Mouse (Mus musculus) heart, embryonic 15.5 days (tissue): Measurements from ENCODE around the gene Arfgef3. TPM values are rescaled to one million over a fixed set of nuclear protein-coding genes. Genes with fewer than 3 reads are reported as not detected.
"Not testable (repeated sequence)": the region's sequence is repeated elsewhere in the genome, so short reads cannot be mapped to it uniquely, and the experiment has no call there.

Experiments
- ATAC-seq: fragments of 200-750 bp; cut with Nextera tagmentation; replicated peaks from 2 replicates; pipeline ENCODE4 v1.8.0; 2017; ENCODE audit warnings: low read depth, moderate TSS enrichment; ENCODE audit not compliant: insufficient number of reproducible peaks, insufficient read depth, low FRiP score
- H3K27ac ChIP-seq: fragments of 300-500 bp; sonication (generic); 2 replicates; pipeline ENCODE4 v1.5.1; 2015; ENCODE audit warnings: mild to moderate bottlenecking, inconsistent platforms
- H3K27me3 ChIP-seq: fragments of 300-500 bp; sonication (generic); 2 replicates; pipeline ENCODE4 v1.6.1; 2015; ENCODE audit warnings: inconsistent platforms
- H3K36me3 ChIP-seq: fragments of 300-500 bp; sonication (generic); 2 replicates; pipeline ENCODE4 v1.6.1; 2015; ENCODE audit warnings: mild to moderate bottlenecking, inconsistent platforms
- H3K4me1 ChIP-seq: fragments of 300-500 bp; sonication (generic); replicated peaks from 2 replicates; pipeline ENCODE4 v1.6.1; 2015; ENCODE audit warnings: inconsistent platforms
- H3K4me2 ChIP-seq: fragments of 300-500 bp; sonication (generic); 2 replicates; pipeline ENCODE4 v1.6.1; 2015; ENCODE audit warnings: inconsistent platforms, mild to moderate bottlenecking, moderate library complexity
- H3K4me3 ChIP-seq: fragments of 300-500 bp; sonication (generic); 2 replicates; pipeline ENCODE4 v1.5.1; 2015; ENCODE audit warnings: mild to moderate bottlenecking, inconsistent platforms
- H3K9ac ChIP-seq: fragments of 300-500 bp; sonication (generic); 2 replicates; pipeline ENCODE4 v1.6.1; 2015; ENCODE audit warnings: mild to moderate bottlenecking, inconsistent platforms
- H3K9me3 ChIP-seq: fragments of 300-500 bp; sonication (generic); replicated peaks from 2 replicates; pipeline ENCODE4 v1.6.1; 2016; ENCODE audit warnings: inconsistent platforms
- WGBS: fragments of 180-500 bp; shearing (Covaris S2); methylation state at CpG from one replicate; pipeline ENCODE4 v1.1.7; 2015; ENCODE audit warnings: mixed read lengths; 5-methylcytosine and 5-hydroxymethylcytosine counted together
- polyA plus RNA-seq: library from polyadenylated mRNA; unstranded; fragments of >200 nt; fragmentation: Nextera tagmentation; extraction: Ambion mirVana; gene quantifications from 2 replicates; pipeline ENCODE4 v1.2.1, GENCODE M21; 2015

Gene Arfgef3
- polyA plus RNA-seq, 1 experiment from 2014 or later: 0.29 TPM

DNA sequence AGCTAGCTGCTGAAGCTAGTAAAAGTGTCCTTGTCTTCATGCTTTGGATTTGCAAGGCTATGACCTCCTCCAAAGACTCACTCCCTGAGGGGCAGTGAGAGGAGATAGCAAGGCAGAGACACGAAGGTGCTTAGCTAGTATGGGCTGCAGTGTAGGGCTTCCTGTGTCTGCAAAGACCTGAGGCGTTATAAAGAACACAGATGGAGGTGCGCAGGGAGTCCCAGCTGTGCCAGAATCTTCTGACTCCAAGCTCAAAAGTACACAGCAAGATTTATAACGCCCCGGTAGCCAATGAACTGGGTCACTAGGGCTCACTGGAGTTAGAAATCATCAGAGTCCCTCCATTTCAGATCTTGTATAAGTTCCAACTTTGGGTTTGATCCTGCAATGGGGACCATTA, 103.2 kb downstream of the Arfgef3 start:
- no peaks in the 10 kb centered on the region for H3K36me3 ChIP-seq
- H3K9ac ChIP-seq: no peak overlapping the region
- no peak overlapping the region for H3K4me2 ChIP-seq
- WGBS: 80% methylated on average over 5 of the region's 5 CpGs
- no peaks in the 10 kb centered on the region for H3K4me1 ChIP-seq
- no peak overlapping the region for H3K4me3 ChIP-seq
- no peaks in the 10 kb centered on the region for H3K9me3 ChIP-seq
- H3K27me3 ChIP-seq: no peaks in the 10 kb centered on the region
- no peak overlapping the region for H3K27ac ChIP-seq
- ATAC-seq: no peak

DNA sequence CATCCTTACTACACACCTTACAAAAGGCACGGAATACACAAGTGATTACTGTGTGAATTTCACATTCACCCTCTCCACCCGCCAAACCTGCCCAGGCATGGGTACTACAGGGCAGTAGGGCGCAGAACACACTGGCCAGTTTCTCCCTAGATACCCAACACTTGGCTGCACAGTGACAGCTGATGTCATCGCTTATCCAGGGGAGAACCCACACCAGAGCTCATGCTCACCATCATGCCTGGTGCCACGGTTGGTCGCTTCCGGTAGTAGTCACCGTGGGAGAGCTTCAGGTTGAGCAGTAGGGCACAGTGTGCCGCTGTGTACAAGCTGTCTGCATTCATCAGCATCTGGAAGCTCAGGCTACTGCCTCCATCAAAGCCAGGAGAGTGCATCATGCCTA, 108.3 kb downstream of the Arfgef3 start:
- 87% methylated on average over 9 of the region's 9 CpGs for WGBS

DNA sequence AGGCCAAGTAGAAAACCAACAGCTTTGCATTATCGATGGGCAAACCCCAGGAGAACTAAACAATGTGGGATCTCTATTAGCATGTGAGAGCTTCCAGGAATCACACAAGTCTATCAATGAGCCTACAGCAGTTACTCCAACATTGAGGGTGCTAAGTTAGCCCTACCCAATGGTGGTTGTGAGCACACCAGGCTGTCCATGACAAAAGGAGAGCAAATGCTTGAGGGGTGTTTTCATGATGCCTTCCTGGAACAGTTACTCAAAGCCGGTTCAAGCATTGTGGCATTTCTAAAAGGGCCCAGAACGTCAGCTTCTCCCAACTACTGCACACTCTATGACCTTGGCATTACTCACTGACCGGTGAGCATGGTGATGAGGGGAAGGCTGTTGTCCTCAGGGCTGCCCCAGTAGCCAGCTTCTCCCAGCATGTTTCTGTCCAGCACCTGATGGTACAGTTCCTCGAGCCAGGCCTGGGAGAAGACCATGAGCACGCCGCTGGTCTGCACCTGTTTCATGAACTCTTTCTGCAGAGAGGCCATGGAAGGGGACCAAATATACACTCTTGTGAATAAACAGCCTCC, 109.3 kb downstream of the Arfgef3 start:
- no peak overlapping the region for H3K9ac ChIP-seq
- no peaks in the 10 kb centered on the region for H3K27me3 ChIP-seq
- H3K36me3 ChIP-seq: no peaks in the 10 kb centered on the region
- no peak overlapping the region for H3K27ac ChIP-seq
- no peak overlapping the region for H3K4me2 ChIP-seq
- H3K4me3 ChIP-seq: no peak overlapping the region
- no peak for ATAC-seq
- H3K4me1 ChIP-seq: no peaks in the 10 kb centered on the region
- WGBS: 70% methylated on average over 7 of the region's 7 CpGs
- H3K9me3 ChIP-seq: no peaks in the 10 kb centered on the region

More for the DNA sequence above, 108.3 kb downstream of the Arfgef3 start:
- no peaks in the 10 kb centered on the region for H3K36me3 ChIP-seq
- no peak overlapping the region for H3K4me3 ChIP-seq
- ATAC-seq: no peak
- H3K9me3 ChIP-seq: no peaks in the 10 kb centered on the region
- H3K27ac ChIP-seq: no peak overlapping the region
- no peak overlapping the region for H3K9ac ChIP-seq
- no peaks in the 10 kb centered on the region for H3K27me3 ChIP-seq
- H3K4me1 ChIP-seq: no peaks in the 10 kb centered on the region
- no peak overlapping the region for H3K4me2 ChIP-seq

DNA sequence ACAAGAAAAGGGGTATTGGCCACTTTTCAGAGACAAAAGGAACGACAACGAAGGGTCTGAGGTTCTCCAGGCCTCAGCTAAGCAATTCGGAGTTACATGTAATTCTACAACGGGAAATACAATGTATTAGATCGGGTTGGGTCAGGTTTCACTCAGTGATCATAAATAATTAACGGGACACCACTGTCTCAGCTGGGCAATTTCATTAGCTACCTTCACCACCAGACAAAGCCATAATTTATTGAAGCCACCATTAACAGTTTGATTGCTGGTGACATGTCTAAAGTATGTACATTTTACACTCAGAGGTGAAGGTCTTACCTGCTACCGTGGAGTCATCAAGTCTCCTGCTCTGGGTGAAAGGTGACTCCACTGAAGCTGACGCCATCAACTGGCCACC, 113.3 kb downstream of the Arfgef3 start:
- Histone ChIP-seq H3K27me3 (no peaks in the 10 kb centered on the region), H3K27ac (no peak overlapping the region), H3K36me3 (no peaks in the 10 kb centered on the region), H3K4me2 (no peak overlapping the region), H3K9ac (no peak overlapping the region), H3K4me1 (no peaks in the 10 kb centered on the region), H3K9me3 (no peaks in the 10 kb centered on the region), H3K4me3 (no peak overlapping the region)
- no peak for ATAC-seq
- WGBS: 86% methylated on average over 8 of the region's 8 CpGs

DNA sequence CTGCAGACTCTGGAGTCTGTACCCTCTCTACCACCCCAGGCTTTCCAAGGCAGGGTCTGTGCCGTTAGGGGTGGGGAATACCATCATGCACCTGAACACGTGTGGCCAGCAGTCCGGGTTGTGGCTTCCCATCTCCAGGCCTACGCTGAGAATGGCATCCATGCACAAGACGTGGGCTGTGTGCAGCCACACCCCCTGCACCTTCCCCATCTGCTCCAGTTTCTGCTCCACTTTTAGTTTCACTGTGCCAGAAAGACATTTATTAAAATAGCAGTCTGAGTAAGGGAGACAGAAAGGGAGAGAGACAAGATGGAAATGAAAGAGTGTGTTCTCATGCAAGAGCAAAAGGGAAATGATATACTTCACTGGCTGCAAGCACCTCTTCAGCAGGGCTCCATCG, 116.2 kb downstream of the Arfgef3 start:
- H3K9me3 ChIP-seq: no peaks in the 10 kb centered on the region
- no peaks in the 10 kb centered on the region for H3K4me1 ChIP-seq
- H3K27ac ChIP-seq: no peak overlapping the region
- no peaks in the 10 kb centered on the region for H3K27me3 ChIP-seq
- H3K36me3 ChIP-seq: no peaks in the 10 kb centered on the region
- no peak overlapping the region for H3K4me2 ChIP-seq
- no peak for ATAC-seq
- no peak overlapping the region for H3K9ac ChIP-seq
- no peak overlapping the region for H3K4me3 ChIP-seq
- WGBS: 87% methylated on average over 6 of the region's 6 CpGs

DNA sequence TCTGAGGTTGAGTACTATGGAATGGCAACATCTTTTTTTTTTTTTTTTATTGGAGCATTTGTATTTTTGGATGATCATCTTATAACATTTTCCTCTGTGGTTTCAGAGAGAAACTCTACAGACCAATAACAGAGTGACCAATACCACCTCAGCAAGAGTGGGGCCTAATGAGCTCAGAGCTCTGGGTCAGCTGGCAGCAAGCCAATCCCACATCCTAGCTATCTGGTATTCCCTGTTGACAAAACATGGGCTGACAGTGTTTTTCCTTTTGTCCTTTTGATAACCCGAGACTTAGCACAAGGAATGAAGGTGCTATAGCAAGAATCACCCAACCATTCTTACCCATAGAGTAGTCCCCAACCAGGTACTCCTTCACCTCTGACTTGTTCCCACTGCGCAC, 131.0 kb downstream of the Arfgef3 start:
- no peaks in the 10 kb centered on the region for H3K4me1 ChIP-seq
- H3K4me3 ChIP-seq: no peak overlapping the region
- H3K9me3 ChIP-seq: no peaks in the 10 kb centered on the region
- ATAC-seq: no peak
- 64% methylated on average over 2 of the region's 2 CpGs for WGBS
- H3K27ac ChIP-seq: no peak overlapping the region
- no peaks in the 10 kb centered on the region for H3K27me3 ChIP-seq
- no peak overlapping the region for H3K9ac ChIP-seq
- H3K36me3 ChIP-seq: no peaks in the 10 kb centered on the region
- no peak overlapping the region for H3K4me2 ChIP-seq

DNA sequence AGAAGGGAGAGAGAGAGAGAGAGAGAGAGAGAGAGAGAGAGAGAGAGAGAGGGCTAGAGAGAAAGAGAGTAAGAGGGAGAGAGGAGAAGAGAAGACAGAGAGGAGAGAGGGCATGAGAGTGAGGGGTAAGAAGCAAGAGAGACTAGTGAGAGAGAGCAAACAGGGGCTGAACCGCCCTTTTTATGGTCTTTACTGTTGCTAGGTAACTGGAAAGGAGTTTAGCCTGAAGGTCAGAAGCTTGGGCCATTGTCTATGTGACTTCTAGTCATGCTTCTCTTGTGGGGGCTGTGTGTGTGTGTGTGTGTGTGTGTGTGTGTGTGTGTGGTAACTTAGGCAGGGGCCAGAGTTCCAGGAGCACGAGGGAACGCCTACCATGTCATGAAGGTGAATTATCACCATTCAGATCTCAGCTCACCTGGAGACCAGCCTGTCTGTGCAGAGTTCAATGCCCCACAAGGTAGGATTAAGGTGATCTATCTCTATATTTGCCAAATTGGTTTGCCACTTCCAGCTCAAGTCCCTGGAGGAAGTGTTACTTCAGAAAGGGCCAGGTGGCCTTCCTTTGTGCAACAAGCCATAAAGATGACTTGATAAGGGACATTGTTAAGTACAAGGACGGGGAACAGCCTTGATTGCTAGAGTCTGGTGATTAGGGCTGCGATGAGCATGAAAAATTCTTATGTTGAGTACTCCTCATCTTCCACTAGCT, 138.8 kb downstream of the Arfgef3 start:
- not testable (repeated sequence) for H3K36me3 ChIP-seq, H3K4me3 ChIP-seq, H3K27me3 ChIP-seq, H3K9ac ChIP-seq, H3K9me3 ChIP-seq, H3K27ac ChIP-seq, ATAC-seq, H3K4me1 ChIP-seq, H3K4me2 ChIP-seq
- WGBS: 58% methylated on average over 5 of the region's 5 CpGs

DNA sequence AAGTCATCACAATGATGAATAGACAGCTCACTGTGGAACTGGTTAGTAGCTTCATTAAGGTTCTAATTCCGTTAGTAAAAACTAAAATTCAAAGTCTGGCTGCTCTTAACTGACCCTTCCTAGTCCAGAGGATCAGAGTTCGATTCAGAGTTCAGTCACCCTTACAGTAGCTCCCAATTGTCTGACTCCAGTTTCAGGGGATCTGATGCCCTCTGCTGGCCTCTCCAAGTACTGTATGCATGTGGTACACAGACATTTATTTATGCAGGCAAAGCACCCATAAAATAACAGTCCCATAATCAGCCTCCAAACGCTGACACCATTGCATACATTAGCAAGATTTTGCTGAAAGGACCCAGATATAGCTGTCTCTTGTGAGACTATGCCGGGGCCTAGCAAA, 141.7 kb downstream of the Arfgef3 start:
- Histone ChIP-seq H3K4me2 (no peak overlapping the region), H3K4me1 (no peaks in the 10 kb centered on the region), H3K27ac (no peak overlapping the region), H3K9me3 (no peaks in the 10 kb centered on the region), H3K4me3 (no peak overlapping the region), H3K27me3 (no peaks in the 10 kb centered on the region), H3K9ac (no peak overlapping the region), H3K36me3 (no peaks in the 10 kb centered on the region)
- WGBS: 23% methylated on average over 4 of the region's 4 CpGs
- no peak for ATAC-seq

DNA sequence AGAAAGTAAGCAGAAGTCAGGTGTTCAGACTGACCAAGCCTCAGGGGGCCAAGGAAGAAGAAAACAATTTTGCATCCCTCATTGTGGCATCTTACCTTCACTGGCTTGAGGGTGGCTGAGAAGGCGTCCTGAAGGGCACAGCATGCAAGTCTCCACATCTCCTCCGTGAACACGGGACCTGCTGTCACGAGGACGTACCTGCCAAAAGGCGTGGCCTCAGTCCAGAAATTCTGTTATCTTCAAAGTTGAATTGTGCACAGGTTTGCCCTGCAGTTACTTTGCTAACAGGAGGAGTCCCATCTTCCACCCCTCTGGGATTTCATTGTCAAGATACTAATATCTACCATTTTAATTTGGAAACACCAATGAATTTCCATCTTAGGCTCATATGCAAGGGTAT, 146.1 kb downstream of the Arfgef3 start:
- ATAC-seq: no peak
- H3K4me2 ChIP-seq: no peak overlapping the region
- no peak overlapping the region for H3K9ac ChIP-seq
- WGBS: 94% methylated on average over 6 of the region's 6 CpGs
- H3K9me3 ChIP-seq: no peaks in the 10 kb centered on the region
- no peak overlapping the region for H3K27ac ChIP-seq
- H3K4me3 ChIP-seq: no peak overlapping the region
- no peaks in the 10 kb centered on the region for H3K36me3 ChIP-seq
- no peaks in the 10 kb centered on the region for H3K4me1 ChIP-seq
- no peaks in the 10 kb centered on the region for H3K27me3 ChIP-seq

DNA sequence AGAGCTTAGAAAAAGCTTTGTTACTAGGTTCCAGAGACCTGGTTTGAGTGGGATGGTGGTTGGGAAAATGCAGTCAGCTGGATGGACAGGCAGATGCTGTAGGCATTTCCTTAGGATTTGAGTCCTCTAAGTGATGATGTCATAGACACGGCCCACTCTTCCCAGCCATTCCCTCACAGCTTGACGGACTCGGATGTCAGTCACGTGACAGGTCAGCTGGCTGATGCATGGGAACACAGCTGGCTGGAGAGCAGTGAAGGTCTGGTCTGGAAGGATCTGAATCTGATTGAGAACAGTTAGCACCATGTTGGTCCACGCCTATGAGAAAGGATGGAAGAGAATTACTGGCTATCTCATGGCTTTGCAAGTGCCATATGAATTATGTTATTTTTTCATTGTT, 154.3 kb downstream of the Arfgef3 start:
- no peaks in the 10 kb centered on the region for H3K27me3 ChIP-seq
- 78% methylated on average over 5 of the region's 5 CpGs for WGBS
- no peaks in the 10 kb centered on the region for H3K4me1 ChIP-seq
- ATAC-seq: no peak
- H3K9me3 ChIP-seq: no peaks in the 10 kb centered on the region
- H3K27ac ChIP-seq: no peak overlapping the region
- H3K36me3 ChIP-seq: no peaks in the 10 kb centered on the region
- no peak overlapping the region for H3K4me2 ChIP-seq
- no peak overlapping the region for H3K9ac ChIP-seq
- no peak overlapping the region for H3K4me3 ChIP-seq

DNA sequence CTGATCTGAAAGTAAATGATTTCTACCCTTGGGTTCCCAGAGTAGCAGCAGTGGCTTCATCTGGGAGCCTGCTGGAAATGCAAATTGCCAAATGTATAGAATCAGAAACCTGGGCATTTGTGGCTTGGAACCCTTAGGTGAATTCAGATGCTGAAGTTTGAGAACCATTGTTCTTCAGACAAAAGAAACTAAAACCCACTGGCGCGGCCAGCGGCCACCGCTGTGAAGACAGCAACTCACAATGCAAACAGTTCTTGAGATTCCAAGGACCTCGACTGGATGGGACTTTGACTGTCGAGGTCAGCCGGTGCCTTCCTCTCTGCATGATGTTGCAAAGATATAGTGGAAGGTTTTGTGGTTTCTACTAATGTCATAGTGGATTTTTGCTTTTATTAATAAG, 159.6 kb downstream of the Arfgef3 start:
- Histone ChIP-seq H3K27me3 (no peaks in the 10 kb centered on the region), H3K4me3 (no peak overlapping the region), H3K4me1 (no peaks in the 10 kb centered on the region), H3K9ac (no peak overlapping the region), H3K4me2 (no peak overlapping the region), H3K36me3 (no peaks in the 10 kb centered on the region), H3K9me3 (no peaks in the 10 kb centered on the region), H3K27ac (no peak overlapping the region)
- no peak for ATAC-seq
- 37% methylated on average over 7 of the region's 7 CpGs for WGBS

DNA sequence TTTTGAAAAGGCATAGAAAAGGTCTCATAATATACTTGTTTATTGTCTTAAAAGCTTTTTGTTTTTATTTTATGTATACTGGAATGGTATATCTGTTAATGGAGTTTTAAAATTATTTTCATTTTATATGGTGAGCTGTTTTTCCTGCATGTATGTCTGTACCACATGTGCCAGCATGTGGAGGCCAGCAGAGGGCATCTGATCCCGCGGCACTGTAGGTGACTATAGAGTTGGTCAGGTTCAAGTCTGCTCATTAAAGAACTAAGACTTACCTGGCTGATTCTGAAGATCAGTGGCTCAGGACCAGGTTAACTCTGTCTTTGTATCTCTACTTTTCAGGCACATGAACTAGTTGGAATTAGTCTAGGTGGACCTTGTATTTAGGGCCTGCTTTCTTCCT, 171.2 kb downstream of the Arfgef3 start:
- H3K9ac ChIP-seq: no peak overlapping the region
- 61% methylated on average over 2 of the region's 2 CpGs for WGBS
- H3K4me2 ChIP-seq: no peak overlapping the region

More for the DNA sequence above, 171.2 kb downstream of the Arfgef3 start:
- H3K36me3 ChIP-seq: no peaks in the 10 kb centered on the region
- H3K4me1 ChIP-seq: no peaks in the 10 kb centered on the region
- H3K27ac ChIP-seq: no peak overlapping the region
- no peak overlapping the region for H3K4me3 ChIP-seq
- no peaks in the 10 kb centered on the region for H3K9me3 ChIP-seq
- ATAC-seq: no peak
- H3K27me3 ChIP-seq: no peaks in the 10 kb centered on the region
